Mouse (Mus musculus): ENCODE data around the gene Trmu.
A peak's percentile ranks its signal among the peaks of the same experiment; 100 is the strongest.

Gene Trmu

GRCm38 (mm10) chr15:85896284-85896683, 17.2 kb downstream of the Trmu start:
- DNase-seq (ENCODE audit: low spot score in 2 of 2): peak; percentile 60 to 83

GRCm38 (mm10) chr15:85897113-85897512, 18.0 kb downstream of the Trmu start:
- DNase-seq (ENCODE audit: low spot score in 2 of 2): no peak

- DNase-seq (ENCODE audit: low spot score in 2 of 2): no peak
These were observed 20.3 kb downstream of the Trmu start for GRCm38 (mm10) chr15:85899396-85899795.

- DNase-seq (ENCODE audit: low spot score in 2 of 2): no peak
These were observed 21.2 kb downstream of the Trmu start for GRCm38 (mm10) chr15:85900318-85900717.

GRCm38 (mm10) chr15:85900801-85901200, 21.7 kb downstream of the Trmu start:
- DNase-seq (ENCODE audit: low spot score in 2 of 2): no peak

- DNase-seq (ENCODE audit: low spot score in 2 of 2): no peak
These were observed 23.4 kb downstream of the Trmu start for GRCm38 (mm10) chr15:85902505-85902904.

GRCm38 (mm10) chr15:85903826-85904225, 24.7 kb downstream of the Trmu start:
- DNase-seq (ENCODE audit: low spot score in 2 of 2): no peak

- DNase-seq (ENCODE audit: low spot score in 2 of 2): no peak
These were observed 29.8 kb downstream of the Trmu start for GRCm38 (mm10) chr15:85908660-85909491.

- DNase-seq (ENCODE audit: low spot score in 2 of 2): no peak
These were observed 30.3 kb downstream of the Trmu start for GRCm38 (mm10) chr15:85909492-85909829.

GRCm38 (mm10) chr15:85909931-85910330, 30.8 kb downstream of the Trmu start:
- no peak for DNase-seq (ENCODE audit: low spot score in 2 of 2)

- peak; percentile 53 to 78 for DNase-seq (ENCODE audit: low spot score in 2 of 2)
These were observed 34.5 kb downstream of the Trmu start for GRCm38 (mm10) chr15:85913605-85914004.

- DNase-seq (ENCODE audit: low spot score in 2 of 2): no peak
These were observed 40.2 kb downstream of the Trmu start for GRCm38 (mm10) chr15:85919191-85919891.

GRCm38 (mm10) chr15:85919892-85920248, 40.8 kb downstream of the Trmu start:
- DNase-seq (ENCODE audit: low spot score in 2 of 2): no peak

GRCm38 (mm10) chr15:85921855-85922254, 42.7 kb downstream of the Trmu start:
- DNase-seq (ENCODE audit: low spot score in 2 of 2): no peak

- DNase-seq (ENCODE audit: low spot score in 2 of 2): no peak
These were observed 49.0 kb downstream of the Trmu start for GRCm38 (mm10) chr15:85928161-85928560.

- DNase-seq (ENCODE audit: low spot score in 2 of 2): no peak
These were observed 56.5 kb downstream of the Trmu start for GRCm38 (mm10) chr15:85935627-85936049.

Data from spleen, postnatal 14 days (tissue).